Mouse (Mus musculus) G1E (cell line): Measurements from ENCODE around the gene Cpeb2. TPM values are rescaled to one million over a fixed set of nuclear protein-coding genes. Genes with fewer than 3 reads are reported as not detected.

ENCODE experiments used
- ATAC-seq: 2 replicates; pipeline ENCODE4 v1.8.0; 2016; ENCODE audit warnings: mild to moderate bottlenecking; ENCODE audit not compliant: insufficient number of reproducible peaks, poor library complexity, low FRiP score, severe bottlenecking; ENCODE audit errors: extremely low read depth
- DNase-seq: peaks from one replicate; pipeline ENCODE4 v3.0.0; 2012; ENCODE audit warnings: low spot score
- H3K27me3 ChIP-seq: 2 replicates; pipeline ENCODE4 v1.6.1; 2012; ENCODE audit warnings: mild to moderate bottlenecking, low read length, inconsistent platforms; ENCODE audit not compliant: insufficient read depth
- H3K36me3 ChIP-seq: replicated peaks from 2 replicates; pipeline ENCODE3; 2012; ENCODE audit warnings: mild to moderate bottlenecking, inconsistent platforms
- H3K4me1 ChIP-seq: 2 replicates; pipeline ENCODE4 v1.6.1; 2012; ENCODE audit warnings: low read depth, low read length, inconsistent platforms, mixed read lengths; ENCODE audit not compliant: insufficient read depth
- H3K4me3 ChIP-seq: 2 replicates; pipeline ENCODE4 v1.5.1; 2012; ENCODE audit warnings: low read depth, mild to moderate bottlenecking, inconsistent platforms, low read length, moderate library complexity, mixed read lengths
- H3K9me3 ChIP-seq: replicated peaks from 2 replicates; pipeline ENCODE4 v1.6.1; 2012; ENCODE audit warnings: inconsistent platforms
- CTCF ChIP-seq: IDR thresholded peaks from 2 replicates; pipeline ENCODE4 v1.5.1; 2012; ENCODE audit warnings: low read depth, low read length, inconsistent platforms, mixed read lengths
- GATA1 ChIP-seq: IDR thresholded peaks from 2 replicates; pipeline ENCODE4 v1.6.1; 2012; ENCODE audit warnings: borderline replicate concordance, low read length, inconsistent platforms, mixed read lengths
- GATA2 ChIP-seq: IDR thresholded peaks from 2 replicates; pipeline ENCODE4 v1.6.1; 2012; ENCODE audit warnings: low read depth, low read length, inconsistent platforms, borderline replicate concordance
- POLR2AphosphoS5 ChIP-seq: IDR thresholded peaks from 2 replicates; pipeline ENCODE4 v1.6.1; 2012; ENCODE audit warnings: low read depth, low read length, inconsistent platforms; ENCODE audit not compliant: insufficient replicate concordance
- TAL1 ChIP-seq: conservative IDR thresholded peaks from 2 replicates; pipeline ENCODE4 v1.6.1; 2012; ENCODE audit warnings: low read depth, low read length, inconsistent platforms, mixed read lengths
- polyA plus RNA-seq: library from polyadenylated mRNA; stranded (reverse); fragments of >175 nt; gene quantifications from 2 replicates; pipeline ENCODE4 v1.2.3, GENCODE M21; 2012
- total RNA-seq, 2 experiments: library from RNA; stranded (forward) in 1 of 2; stranded (reverse) in 1 of 2; fragments of 200-1000 nt in 1 of 2; fragments of >200 nt in 1 of 2; fragmentation: Nextera tagmentation in 1 of 2; gene quantifications; 2 replicates each; pipeline ENCODE4 v1.2.3; 2014 to 2017

The Cpeb2 gene
- total and polyA plus RNA-seq, 3 experiments: 3.1 to 13.1 (median 7.5) TPM

GRCm38 (mm10) chr5:43217468-43217867 is 15.5 kb upstream of the Cpeb2 start:
- Histone ChIP-seq H3K36me3 (no peaks in the 10 kb centered on the region), H3K27me3 (no peaks in the 10 kb centered on the region; the same call in 1 of the 2 replicates), H3K4me1 (no peaks in the 10 kb centered on the region), H3K4me3 (no peak overlapping the region), H3K9me3 (no peaks in the 10 kb centered on the region)
- DNase-seq: no peak
- no peak for TF ChIP-seq GATA2
- TF ChIP-seq TAL1: no peak
- no peak for TF ChIP-seq GATA1
- no peak for TF ChIP-seq CTCF
- no peak for ATAC-seq

GRCm38 (mm10) chr5:43217987-43218846 is 14.8 kb upstream of the Cpeb2 start:
- Histone ChIP-seq H3K36me3 (no peaks in the 10 kb centered on the region), H3K9me3 (no peaks in the 10 kb centered on the region), H3K27me3 (no peaks in the 10 kb centered on the region; the same call in 1 of the 2 replicates), H3K4me1 (no peaks in the 10 kb centered on the region), H3K4me3 (no peak overlapping the region)
- no peak for TF ChIP-seq GATA1
- no peak for TF ChIP-seq CTCF
- no peak for TF ChIP-seq TAL1
- TF ChIP-seq GATA2: no peak
- TF ChIP-seq POLR2AphosphoS5: no peak
- ATAC-seq (no peak), DNase-seq (no peak)

DNA sequence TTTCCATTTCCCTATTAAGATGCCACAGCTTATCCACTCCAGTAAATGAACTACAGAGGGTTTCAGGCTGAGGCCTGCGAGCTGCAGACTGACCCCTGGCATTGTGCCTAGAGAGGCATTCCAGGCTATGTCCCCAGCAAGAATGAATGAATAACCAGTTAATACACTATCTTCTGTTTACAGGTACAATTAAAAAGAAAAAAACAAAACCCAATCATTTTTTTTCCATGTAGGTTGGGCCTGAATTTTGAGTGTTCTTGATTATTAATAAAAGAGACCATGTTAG is 14.2 kb upstream of the Cpeb2 start:
- no peaks in the 10 kb centered on the region for H3K36me3 ChIP-seq

DNA sequence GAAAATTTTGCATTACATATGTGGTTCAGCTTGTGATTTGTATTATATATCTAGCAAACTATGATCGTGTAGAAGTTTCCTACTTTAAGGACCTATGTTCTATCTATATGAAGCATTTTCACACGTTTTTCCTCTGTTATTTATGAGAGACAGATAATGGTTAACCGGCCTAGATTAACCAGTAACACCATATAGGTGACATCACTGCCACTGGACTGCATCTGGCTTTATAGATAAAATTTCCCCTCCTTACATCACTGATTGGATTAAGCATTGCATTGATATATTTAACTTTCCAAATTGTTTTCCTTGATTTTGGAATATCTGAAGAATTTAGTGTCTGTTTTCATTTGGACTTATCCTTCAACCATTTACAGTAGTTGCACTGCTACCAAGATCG is 9.6 kb upstream of the Cpeb2 start:
- H3K27me3 ChIP-seq: peaks cover 9% of the 10 kb centered on the region
- TF ChIP-seq GATA2 (no peak), GATA1 (no peak), CTCF (no peak), TAL1 (no peak), POLR2AphosphoS5 (no peak)
- DNase-seq (no peak), ATAC-seq (no peak)
- H3K4me3 ChIP-seq: no peak overlapping the region
- H3K9me3 ChIP-seq: no peaks in the 10 kb centered on the region
- no peaks in the 10 kb centered on the region for H3K4me1 ChIP-seq
- no peaks in the 10 kb centered on the region for H3K36me3 ChIP-seq

More for the DNA sequence above, 14.2 kb upstream of the Cpeb2 start:
- H3K4me1 ChIP-seq: no peaks in the 10 kb centered on the region
- H3K4me3 ChIP-seq: no peak overlapping the region
- no peak for TF ChIP-seq CTCF
- TF ChIP-seq TAL1: no peak
- no peak for TF ChIP-seq POLR2AphosphoS5
- no peak for TF ChIP-seq GATA1
- TF ChIP-seq GATA2: no peak
- ATAC-seq (no peak), DNase-seq (no peak)
- no peaks in the 10 kb centered on the region; the same call in 1 of the 2 replicates for H3K27me3 ChIP-seq
- no peaks in the 10 kb centered on the region for H3K9me3 ChIP-seq

DNA sequence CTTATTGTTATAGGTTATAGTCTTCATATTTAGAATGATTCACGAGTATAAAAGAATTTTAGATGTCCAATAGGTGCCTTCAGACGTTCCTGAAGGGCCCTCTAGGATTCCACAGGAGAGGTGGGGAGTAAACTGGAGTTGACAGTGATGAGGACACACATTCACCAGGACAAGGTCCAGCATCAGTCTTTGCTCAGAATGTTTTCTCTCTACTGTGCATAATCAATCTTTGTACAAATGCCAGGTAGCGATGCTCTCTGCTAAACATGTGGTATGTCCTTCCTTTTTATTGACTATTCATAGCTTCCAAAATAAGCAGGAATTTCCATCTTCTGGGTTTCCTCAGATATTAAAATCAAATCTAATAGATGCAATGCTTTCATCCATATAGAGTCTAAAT is 8.7 kb upstream of the Cpeb2 start:
- DNase-seq: no peak
- Histone ChIP-seq H3K4me1 (no peaks in the 10 kb centered on the region), H3K27me3 (peaks cover 17% of the 10 kb centered on the region), H3K9me3 (no peaks in the 10 kb centered on the region), H3K36me3 (no peaks in the 10 kb centered on the region), H3K4me3 (no peak overlapping the region)
- no peak for ATAC-seq
- TF ChIP-seq TAL1 (no peak), POLR2AphosphoS5 (no peak), CTCF (no peak), GATA1 (no peak), GATA2 (no peak)

- Histone ChIP-seq H3K4me1 (0 out of 2 replicates have a peak, but pooled peaks cover 1% of the 10 kb centered on the region), H3K27me3 (peaks cover 22% of the 10 kb centered on the region), H3K9me3 (no peaks in the 10 kb centered on the region), H3K4me3 (no peak overlapping the region), H3K36me3 (no peaks in the 10 kb centered on the region)
- no peak for DNase-seq
- ATAC-seq: no peak
- TF ChIP-seq CTCF (no peak), TAL1 (no peak), POLR2AphosphoS5 (no peak), GATA1 (no peak), GATA2 (no peak)
Observed at GRCm38 (mm10) chr5:43226160-43226559, 6.8 kb upstream of the Cpeb2 start.
